Mouse (Mus musculus): ENCODE results near the gene Sept9.

- TF ChIP-seq GATA1 (IDR thresholded peaks at IDR 0.05; ENCODE audit: low read length) = no peak
- no peak for TF ChIP-seq TAL1 (IDR thresholded peaks at IDR 0.05; ENCODE audit: low read length)
These were observed 30.3 kb upstream of the Sept9 start for GRCm38 (mm10) chr11:117169088-117169635.
